Mouse (Mus musculus): ENCODE measurements around the gene Gm20388. TPM values are rescaled to one million over a fixed set of nuclear protein-coding genes. Genes with fewer than 3 reads are reported as not detected.
"Not testable (repeated sequence)": the region's sequence is repeated elsewhere in the genome, so short reads cannot be mapped to it uniquely, and the experiment has no call there.

The Gm20388 gene
- total RNA-seq, 2 experiments from 2014 or later = not detected

DNA sequence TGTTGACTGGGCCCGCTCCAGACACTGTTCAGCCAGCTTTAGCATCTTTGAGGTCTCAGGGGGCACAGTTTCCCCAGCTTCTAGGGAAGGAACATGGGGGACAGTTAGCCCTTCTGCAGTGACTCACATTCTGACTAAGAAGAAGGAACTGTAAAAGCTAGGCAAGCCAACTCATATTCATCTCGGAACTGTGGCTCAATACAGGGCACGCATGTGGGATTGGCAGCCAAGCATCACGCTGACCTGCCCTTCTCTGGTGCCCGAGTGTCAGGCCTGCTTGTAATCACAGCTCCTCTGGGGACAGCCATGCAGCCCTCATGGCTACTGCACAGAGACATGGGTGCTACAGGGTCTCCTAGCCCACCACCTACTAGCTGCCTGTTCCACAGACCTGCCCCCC, 3340.3 kb downstream of the Gm20388 start:
- DNase-seq (ENCODE audit: low spot score in 2 of 2) = no peak

DNA sequence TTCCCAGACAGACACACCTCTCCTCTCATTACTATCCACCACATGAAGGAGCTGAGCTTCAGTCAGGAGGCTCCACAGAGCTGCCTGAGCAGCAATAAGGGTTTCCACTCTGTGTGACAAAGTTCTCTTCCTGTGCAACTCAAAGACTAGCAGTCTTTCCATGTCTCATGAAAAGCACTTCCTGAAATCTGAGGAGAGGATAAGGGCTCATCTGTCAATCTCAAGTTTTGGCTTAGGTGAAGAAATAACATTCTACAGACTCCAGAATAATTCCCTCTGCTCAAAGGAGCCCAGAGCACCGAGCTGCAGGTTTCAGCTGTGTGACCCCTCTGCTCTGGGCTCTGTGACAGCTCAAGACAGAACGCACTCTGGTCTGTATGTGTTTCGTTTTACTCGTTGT, 3342.3 kb downstream of the Gm20388 start:
- DNase-seq (ENCODE audit: low spot score in 2 of 2) = no peak

DNA sequence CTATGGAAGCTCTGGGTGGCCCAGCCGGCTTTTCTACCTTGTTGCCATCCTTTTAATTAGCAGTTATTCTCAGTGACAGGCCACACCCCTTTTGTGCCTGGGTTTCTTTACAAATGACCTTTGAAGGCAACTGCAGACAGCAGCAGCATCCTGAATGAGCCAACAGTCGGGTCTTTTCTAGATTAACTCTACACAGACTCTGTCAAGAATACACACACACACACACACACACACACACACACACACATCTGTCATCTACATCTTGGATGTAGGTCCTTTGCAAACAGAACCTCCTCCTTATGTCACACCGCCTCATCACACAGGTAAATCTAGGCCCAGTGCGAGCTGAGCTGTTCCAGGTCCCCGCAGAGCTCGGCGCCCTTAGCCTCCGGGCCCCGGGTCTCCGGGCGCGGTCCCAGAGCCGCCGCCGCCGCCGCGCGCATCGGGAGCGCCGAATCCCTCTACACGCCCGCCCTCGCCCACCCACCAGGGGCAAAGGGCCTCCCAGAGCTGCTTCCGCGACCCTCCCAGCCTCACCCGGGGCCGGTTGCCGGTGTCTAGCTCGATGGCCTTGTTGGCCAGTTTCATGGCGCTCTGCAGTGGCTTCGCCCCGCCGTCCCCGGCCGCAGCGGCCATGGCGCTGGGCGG, 3342.9 kb downstream of the Gm20388 start:
- DNase-seq (ENCODE audit: low spot score in 2 of 2) = no peak

DNA sequence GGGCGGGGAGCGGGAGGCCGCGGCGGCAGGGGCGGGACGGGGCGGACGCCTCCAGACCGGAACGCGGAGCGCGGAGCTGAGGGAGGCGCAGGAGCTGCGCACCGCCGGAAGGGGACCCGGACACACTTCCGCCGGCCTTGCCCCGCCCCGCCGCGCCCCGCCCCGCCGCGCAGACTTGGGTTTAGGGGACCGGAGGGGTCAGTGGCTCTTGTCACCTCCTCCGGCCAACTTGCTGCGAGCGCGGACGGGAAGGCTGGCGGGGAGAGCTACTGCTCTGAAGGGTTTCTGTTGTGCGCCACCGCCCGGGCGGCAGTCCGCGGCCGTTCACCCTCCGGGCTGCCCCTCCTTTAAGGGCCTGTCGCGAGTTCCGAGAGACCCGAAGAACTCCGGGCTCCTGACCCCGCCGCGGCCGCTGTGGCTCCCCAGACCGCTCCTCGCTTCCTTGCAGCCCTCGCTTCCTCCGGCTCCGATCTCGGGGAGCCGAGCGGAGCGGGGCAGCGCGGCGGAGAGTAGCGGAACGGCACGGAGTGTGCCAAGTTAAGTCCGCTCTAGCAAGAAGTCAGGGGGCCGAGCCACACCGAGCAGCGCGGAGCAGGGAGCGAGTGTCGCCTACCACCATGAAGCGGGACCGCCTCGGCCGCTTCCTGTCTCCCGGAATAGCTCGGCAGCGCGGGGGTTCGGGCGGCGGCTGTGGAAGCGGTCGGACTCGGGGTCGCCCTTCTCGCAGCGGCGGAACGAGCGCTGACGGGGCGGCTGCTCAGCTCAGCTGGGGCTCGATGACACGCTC, 3343.7 kb downstream of the Gm20388 start, which contains the start of the genes Zfp276 and Vps9d1:
Zfp276 (plus strand) TSS at position 97 of the 787 bp plus-strand sequence.
Vps9d1 (minus strand) TSS at position 250 of the 787 bp plus-strand sequence.
- DNase-seq (ENCODE audit: low spot score in 2 of 2) = peak; percentile 75 to 81

DNA sequence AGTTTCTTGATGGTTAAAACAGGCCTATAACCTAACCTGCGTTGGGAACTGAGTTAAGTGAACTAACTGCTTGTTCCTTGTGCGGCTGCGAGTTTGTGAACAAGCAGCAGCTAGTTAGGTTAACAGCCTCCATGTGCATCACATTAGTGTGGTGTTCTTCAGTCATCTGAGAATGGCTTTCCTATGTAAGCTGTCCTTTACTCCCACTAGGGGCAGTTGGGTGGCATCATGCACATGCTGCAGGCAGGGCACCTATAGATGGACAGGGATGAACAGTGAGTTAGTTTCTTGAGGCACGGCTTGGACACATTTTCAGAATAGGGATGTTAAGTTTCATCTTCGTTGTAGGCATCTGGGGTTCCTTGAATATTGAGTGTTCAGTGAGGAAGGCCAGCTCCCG, 3344.5 kb downstream of the Gm20388 start:
- DNase-seq (ENCODE audit: low spot score in 2 of 2) = no peak

DNA sequence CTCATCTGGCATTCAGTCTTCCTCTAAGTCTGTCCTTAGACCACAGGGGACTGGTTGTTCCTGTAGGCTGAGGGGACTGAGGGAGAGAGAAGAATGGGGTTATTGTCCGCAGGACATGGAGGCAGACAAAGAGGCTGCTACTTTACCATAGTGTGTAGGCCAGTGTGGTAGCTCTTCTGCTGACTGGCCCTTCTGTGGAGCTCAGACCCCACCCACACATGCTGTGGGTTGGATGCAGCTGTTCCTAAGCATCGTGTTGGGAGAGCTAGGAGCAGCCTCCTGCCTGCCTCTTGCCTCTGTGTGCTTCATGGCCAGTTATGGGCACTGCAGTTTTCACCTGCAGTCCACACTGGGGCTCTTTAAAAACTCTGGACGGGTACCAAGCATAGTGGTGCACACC, 3346.5 kb downstream of the Gm20388 start:
- no peak for DNase-seq (ENCODE audit: low spot score in 2 of 2)

DNA sequence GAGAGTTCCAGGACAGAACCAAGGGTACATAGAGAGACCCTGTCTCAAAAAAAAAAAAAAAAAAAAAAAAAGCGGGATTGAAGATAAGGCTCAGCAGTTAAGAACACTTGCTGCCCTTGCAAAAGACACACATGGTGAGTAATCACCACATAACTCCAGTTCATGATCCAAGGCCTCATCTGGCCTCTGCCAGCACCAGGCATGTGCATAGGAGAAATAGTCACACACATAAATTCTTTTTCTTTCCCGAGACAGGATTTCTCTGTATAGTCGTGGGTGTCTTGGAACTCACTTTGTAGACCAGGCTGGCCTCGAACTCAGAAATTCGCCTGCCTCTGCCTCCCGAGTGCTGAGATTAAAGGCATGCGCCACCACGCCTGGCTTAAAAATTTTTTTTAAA, 3347.0 kb downstream of the Gm20388 start:
- DNase-seq (ENCODE audit: low spot score in 2 of 2) = not testable (repeated sequence)

DNA sequence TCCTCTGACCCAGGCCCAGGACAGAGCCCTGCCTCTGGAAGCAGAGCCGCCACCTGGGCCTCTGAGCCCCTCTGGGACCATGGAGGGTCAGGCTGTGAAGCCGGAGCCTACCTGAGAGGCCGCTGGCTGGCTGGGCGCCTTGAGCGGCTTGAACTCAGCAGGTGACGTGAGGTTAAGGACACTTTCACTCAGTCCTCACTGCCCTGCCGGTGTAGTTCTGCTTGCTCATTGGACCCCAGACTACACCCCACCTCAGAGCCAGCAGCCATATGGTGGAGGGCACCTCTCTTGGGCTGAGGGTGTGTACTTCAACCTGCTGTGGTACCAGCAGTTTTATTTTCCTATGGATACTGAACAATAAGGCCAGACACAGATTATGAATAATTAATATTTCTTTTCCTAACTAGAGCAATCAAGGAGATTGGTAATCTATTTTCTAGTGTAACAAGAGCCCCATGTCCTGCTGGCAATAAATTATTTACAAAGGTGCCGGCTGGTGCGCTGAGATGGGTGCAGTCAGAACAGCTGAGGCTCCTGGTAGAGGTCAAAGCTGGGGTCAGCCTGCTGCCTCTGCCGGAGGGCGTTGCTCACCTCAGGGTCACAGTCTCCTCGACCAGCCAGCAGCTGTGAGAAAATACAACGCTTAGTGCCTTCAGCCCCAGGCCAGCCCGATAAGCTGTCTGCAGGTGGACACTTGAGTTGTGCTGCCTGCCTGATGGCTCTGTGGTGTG, 3357.4 kb downstream of the Gm20388 start:
- DNase-seq (ENCODE audit: low spot score in 2 of 2) = no peak

DNA sequence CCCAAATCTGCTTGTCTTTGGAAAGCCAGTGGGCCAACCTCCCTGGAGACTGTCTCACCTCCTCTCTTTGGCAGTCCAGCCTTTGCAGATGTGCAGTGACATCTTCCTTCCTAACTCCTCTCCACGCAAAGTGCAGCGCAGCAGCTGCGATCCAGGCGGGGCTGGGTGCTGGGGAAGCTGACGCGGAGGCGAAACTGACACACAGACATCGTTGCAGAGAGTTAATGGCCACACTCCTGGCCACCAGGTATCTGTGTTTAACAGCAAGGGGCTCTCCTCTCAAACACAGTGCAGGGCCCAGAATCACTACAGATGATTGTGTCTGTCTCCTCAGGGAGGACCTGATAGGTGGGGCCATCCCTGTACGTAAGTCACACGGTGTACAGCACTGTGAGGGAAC, 3360.5 kb downstream of the Gm20388 start:
- DNase-seq (ENCODE audit: low spot score in 2 of 2) = no peak

DNA sequence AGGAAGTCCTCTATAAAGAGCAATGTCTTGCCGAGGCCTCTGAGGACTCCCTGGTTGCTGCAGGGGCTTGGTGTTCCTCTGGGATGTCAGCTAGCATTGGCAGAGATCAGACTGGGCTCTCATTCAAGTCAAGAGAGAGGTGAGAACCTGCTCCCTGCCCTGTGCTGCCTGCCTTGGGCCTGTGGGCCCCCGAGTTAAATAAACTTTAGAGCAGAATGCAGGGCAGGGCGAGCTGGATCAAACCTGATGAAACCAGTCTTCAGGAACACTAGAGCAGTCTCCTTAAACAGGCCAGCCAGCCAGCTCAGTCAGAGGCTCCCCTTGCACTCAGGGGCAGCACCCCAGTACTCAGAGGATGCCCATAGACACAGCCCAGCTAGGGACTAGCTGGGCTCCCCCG, 3361.3 kb downstream of the Gm20388 start:
- DNase-seq (ENCODE audit: low spot score in 2 of 2) = no peak

DNA sequence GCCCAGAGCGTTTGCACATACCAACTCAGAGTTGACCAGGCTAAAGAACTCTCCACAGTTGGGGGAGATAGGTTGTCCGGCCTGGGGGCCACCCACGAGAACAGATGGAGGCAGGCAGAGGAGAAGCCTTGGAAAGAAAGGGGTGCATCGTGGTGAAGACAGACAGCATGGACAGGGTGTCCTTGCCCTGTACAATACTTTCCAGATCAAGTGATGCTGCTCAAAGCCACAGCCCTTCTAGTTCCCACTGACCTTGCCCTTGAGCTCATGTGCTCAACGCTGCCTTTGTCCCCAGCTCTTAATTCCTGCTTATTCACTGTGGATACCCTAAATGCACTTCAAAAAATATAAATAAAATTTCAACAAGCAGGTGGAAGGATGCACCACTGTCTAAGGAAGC, 3363.8 kb downstream of the Gm20388 start:
- DNase-seq (ENCODE audit: low spot score in 2 of 2) = no peak

DNA sequence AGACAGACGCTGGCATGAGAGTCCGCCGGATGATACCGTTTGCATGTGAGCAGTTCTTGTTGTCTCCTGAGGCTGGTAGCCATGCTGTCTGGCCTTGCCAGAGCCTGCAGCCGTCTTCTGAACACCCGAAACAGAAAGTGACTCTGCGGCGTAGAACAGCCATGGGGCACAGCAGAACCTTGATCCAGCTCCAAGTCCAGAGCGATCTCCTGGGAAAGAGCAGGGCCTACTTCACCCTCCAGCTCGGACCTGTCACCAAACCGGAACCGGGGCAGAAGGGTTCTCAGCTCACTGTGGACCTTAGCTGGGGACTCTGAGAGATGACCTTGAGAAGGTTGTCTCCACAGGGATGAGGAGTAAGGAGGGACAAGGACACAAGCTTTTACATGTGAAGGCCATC, 3364.5 kb downstream of the Gm20388 start:
- no peak for DNase-seq (ENCODE audit: low spot score in 2 of 2)

DNA sequence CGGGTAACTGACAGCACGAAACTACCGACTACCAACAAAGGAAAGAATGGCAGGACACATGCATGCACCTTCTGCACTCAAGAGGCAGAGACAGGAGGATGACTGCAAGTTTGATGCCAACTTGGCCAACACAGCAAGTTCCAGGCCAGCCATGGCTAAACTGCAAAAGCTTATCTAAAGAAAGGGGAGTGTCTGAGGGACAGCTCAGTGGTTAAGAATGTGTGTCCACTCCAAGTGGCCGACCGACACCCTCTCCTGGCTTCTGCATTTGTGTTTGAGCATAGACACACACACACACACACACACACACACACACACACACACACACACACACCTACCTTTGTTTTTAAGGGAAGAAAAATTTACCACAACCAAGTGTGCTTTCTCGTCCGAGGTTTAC, 3367.8 kb downstream of the Gm20388 start:
- no peak for DNase-seq (ENCODE audit: low spot score in 2 of 2)

DNA sequence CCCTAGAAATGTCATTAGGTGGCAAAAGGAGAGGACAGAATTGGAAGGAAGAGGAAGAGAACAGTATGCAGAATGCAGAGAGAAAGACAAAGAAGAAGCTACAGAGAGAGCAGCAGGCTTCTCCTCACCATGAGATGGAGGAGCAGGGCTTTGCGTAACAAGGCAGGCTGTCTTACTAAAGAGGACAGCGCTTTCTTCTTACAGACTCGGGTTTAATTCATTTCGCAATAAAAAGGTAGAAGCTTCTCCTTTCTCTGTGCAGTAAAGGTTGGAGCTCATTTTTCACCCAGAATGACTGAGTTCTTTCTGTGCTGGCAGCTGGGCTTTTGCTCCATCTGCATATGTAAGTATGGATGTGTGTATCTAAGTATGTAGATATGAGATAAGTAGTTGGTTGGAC, 3369.2 kb downstream of the Gm20388 start:
- DNase-seq (ENCODE audit: low spot score in 2 of 2) = no peak

DNA sequence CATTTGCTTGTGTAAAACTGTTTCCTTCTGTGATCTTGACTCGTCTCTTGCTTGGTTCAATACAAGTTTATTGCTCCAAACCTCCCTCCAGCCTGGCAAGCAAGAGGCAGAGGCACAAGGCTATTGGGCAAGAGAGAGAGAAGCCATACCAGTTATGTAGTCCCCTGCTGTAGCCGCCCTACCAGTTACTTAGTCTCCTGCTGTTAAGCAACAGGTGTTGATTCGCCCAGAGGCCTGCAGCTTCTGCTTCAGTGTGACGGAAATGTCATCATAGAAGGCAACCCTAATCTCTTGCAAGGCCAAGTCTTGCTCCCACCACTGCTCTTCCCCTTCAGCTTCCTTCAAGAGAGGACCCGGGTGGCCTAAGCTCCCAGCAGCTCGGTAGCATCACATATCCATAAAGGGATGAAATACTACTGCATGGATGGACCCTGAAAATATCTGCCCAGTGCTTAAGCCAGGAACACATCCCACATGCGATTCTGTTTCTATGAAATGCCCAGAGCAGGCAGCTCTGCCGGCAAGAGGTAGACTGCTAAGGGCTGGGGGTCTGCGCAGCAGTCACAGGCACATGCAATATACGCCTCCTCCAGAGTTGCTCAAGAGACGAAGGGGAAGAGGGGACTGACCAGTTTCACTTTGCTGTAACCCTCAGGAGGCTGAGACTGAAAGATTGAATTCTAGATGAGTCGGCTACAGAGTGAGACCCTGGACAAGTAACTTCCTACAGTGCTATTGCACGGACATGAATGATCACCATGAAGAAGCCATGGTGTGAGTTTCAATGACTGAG, 3369.9 kb downstream of the Gm20388 start:
- DNase-seq (ENCODE audit: low spot score in 2 of 2) = no peak

DNA sequence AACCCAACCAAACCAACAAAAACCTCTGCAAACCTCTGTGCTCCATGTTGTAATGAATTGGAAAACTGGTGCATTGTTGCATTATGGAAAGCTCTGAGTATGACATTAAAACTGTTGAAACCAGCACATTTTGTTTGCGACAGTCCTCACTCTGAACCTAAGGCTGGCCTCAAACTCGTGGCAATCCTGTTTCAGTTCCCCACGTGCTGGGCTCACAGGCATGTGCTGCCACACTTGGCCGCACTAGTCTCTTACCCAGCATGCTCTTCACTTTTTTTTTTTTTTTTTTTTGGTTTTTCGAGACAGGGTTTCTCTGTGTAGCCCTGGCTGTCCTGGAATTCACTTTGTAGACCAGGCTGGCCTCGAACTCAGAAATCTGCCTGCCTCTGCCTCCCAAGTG, 3372.4 kb downstream of the Gm20388 start:
- DNase-seq (ENCODE audit: low spot score in 2 of 2) = not testable (repeated sequence)

DNA sequence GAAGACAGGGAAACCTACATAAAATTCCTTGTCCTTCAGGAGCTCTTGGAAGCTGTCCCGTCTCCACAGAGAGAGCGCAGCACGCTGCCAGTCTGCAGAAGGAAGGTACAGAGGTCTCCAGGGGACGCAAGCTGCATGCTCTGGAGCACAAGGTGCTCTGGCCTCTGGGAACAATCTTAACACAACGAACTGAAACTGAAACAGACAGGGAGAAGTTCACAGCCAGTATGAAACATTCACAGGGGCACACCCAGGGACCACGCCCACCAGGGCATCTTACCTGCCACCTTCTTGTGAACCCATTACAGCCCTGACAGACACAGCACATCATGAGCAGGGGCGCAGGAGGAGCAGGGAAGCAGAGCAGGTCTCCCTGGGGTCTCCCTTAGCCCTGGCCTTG, 3373.3 kb downstream of the Gm20388 start:
- no peak for DNase-seq (ENCODE audit: low spot score in 2 of 2)

DNA sequence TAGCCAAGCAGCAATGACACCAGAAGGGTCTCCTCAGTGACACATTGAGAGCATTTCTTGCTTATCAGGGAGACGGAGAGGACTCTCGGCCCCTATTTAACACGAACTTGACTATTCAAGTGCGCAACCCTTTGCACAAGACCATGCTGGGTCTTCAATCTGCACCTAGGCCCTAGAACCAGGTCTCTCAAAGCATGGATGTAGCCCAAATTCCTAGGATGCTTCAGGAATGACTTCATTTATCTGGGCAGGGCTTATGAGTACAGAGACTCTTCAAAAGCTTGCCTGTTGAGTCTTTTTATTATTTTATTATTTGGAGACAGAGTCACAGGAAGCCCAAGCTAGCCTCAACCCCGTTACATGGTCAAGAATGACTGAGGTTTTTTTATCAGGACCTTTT, 3373.9 kb downstream of the Gm20388 start:
- no peak for DNase-seq (ENCODE audit: low spot score in 2 of 2)

DNA sequence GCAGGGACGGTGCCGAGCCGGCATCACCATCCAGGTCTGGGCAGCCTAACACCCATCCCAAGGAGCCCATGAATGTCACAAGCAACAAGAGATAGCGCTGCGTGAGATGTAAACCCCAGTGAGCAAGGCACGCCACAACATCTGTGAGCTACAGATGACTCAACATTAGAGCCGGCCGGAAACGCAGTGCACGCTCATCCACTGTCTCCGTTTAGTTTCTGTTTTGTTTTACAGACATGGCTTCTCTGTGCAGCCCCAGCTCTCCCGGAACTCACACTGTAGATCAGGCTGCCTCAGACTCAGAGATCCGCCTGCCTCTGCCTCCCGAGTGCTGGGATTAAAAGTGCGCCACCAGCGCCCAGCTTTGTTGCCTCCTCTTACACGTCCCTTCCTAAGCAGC, 3376.7 kb downstream of the Gm20388 start:
- DNase-seq (ENCODE audit: low spot score in 2 of 2) = no peak

DNA sequence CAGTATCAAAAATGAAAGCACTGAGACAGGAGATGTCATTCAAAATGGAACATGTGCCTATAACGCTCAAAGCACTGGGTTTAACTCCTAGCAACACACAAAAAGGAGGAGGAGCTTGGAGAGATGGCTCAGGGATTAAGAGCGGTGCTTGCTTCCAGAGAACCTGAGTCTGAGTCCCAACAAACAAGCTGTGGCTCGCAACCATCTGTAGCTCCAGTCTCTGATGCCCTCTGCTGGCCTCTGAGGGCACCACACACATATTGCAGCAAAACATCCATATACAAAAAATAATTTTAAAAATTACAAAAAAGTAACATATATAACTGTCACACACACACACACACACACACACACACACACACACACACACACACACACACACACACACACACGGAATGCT, 3379.5 kb downstream of the Gm20388 start:
- DNase-seq (ENCODE audit: low spot score in 2 of 2) = peak in 1 of 2 experiments; percentile 26

DNA sequence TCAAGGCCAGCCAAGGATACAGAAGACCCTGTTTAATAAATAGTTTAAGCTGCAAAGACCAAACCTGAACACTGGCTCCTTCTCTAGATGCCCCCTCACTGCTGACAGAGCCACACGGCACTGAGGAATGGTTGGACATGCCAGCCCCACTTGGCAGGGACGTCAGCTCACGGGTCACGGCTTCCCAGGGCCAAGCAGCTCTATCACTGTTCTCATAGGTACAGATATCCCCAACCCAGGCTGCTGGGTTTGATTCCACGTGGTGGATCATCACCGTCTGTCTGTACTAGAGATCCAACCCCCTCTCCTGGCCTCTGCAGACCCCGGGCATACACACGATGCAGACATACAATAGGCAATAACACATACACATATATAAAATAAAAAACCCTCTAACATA, 3380.0 kb downstream of the Gm20388 start:
- DNase-seq (ENCODE audit: low spot score in 2 of 2) = no peak
